Mouse (Mus musculus) limb, embryonic 10.5 days (tissue): ENCODE measurements at regions not wholly inside any gene's neighbourhood (a gene's known extent, or its start where the extent isn't known, plus 50 kb on each side); places are given as distances from the start of the nearest gene placed in this dataset.

Source experiments
- DNase-seq: peaks from one replicate; pipeline ENCODE4 v3.0.0-alpha.2; 2017; ENCODE audit warnings: low spot score
- H3K27ac ChIP-seq: fragments of 300-500 bp; sonication (generic); 2 replicates; pipeline ENCODE4 v1.5.1; 2016; ENCODE audit warnings: mild to moderate bottlenecking
- H3K27me3 ChIP-seq: fragments of 300-500 bp; sonication (generic); 2 replicates; pipeline ENCODE4 v1.6.1; 2016; ENCODE audit warnings: low read depth, mild to moderate bottlenecking; ENCODE audit not compliant: poor library complexity, severe bottlenecking
- H3K36me3 ChIP-seq: fragments of 300-500 bp; sonication (generic); 2 replicates; pipeline ENCODE4 v1.6.1; 2016; ENCODE audit warnings: mild to moderate bottlenecking, moderate library complexity
- H3K4me1 ChIP-seq: fragments of 300-500 bp; sonication (generic); 2 replicates; pipeline ENCODE4 v1.6.1; 2016
- H3K4me3 ChIP-seq: fragments of 300-500 bp; sonication (generic); 2 replicates; pipeline ENCODE4 v1.5.1; 2016; ENCODE audit warnings: mild to moderate bottlenecking, moderate library complexity
- H3K9me3 ChIP-seq: fragments of 300-500 bp; sonication (generic); replicated peaks from 2 replicates; pipeline ENCODE4 v1.6.1; 2016; ENCODE audit warnings: mild to moderate bottlenecking
- WGBS: fragments of 180-500 bp; shearing (Covaris S2); methylation state at CpG from one replicate; pipeline ENCODE4 v1.1.7; 2016; 5-methylcytosine and 5-hydroxymethylcytosine counted together

DNA sequence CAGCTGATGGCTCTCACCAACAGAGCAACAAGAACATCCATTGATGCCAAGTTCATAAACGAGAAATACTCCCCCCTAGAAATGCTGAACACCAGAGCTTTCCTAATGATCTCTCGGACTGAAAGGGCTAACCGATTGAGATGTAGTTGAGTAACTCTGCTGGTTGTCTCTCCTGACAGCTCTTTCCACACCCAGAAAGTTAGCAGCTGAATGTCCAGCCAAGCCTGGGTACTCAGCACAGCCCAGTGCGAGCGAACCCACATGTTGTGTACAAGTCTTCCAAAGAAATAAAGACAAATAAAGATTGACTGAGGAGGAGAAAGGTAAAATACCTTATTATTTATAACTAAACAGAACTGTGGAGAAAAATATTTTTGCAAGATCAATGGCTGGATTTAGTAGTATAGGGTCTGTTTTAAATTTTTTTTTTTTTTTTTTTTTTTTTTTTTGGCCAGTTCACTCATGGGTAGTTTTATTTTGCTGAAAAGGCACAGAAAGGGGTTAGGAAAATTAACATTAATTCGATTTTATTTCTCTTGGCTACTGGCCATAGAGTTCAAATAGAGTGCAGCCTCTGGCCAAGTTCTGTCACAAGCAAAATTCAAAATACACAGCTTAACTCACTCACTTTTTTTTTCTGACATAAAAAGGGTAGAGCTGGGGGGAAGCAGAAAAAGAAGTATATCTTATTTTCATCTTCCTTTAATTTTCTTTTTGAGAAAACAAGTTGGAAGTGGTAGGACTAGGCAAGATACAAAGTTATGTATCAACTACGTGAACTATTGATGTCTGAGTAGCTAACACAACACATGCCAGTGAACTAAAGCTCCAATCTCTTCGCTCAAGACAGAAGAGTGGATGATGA, 261.2 kb upstream of the Npvf start:
- no peaks in the 10 kb centered on the region for H3K27me3 ChIP-seq

GRCm38 (mm10) chr6:50918248-50918647, 264.0 kb upstream of the Npvf start:
- Histone ChIP-seq H3K9me3 (no peaks in the 10 kb centered on the region; the same call in 1 of the 2 replicates), H3K36me3 (no peaks in the 10 kb centered on the region), H3K4me3 (no peak overlapping the region), H3K27ac (no peak overlapping the region), H3K27me3 (no peaks in the 10 kb centered on the region), H3K4me1 (0 out of 2 replicates have a peak, but pooled peaks cover 3% of the 10 kb centered on the region)
- DNase-seq, result no peak
- WGBS, result 73% methylated on average over 3 of the region's 3 CpGs

More for the DNA sequence above, 261.2 kb upstream of the Npvf start:
- Histone ChIP-seq H3K36me3 (no peaks in the 10 kb centered on the region), H3K4me3 (no peak overlapping the region), H3K9me3 (no peaks in the 10 kb centered on the region; the same call in 1 of the 2 replicates), H3K4me1 (peaks cover 8% of the 10 kb centered on the region), H3K27ac (no peak overlapping the region)
- DNase-seq, result no peak
- WGBS, result 88% methylated on average over 8 of the region's 8 CpGs

GRCm38 (mm10) chr6:50922235-50922634, 268.0 kb upstream of the Npvf start:
- H3K4me1 ChIP-seq, result peaks cover 30% of the 10 kb centered on the region
- no peaks in the 10 kb centered on the region for H3K36me3 ChIP-seq
- no peaks in the 10 kb centered on the region for H3K9me3 ChIP-seq
- WGBS, result 95% methylated on average over 3 of the region's 3 CpGs
- no peak for DNase-seq
- no peak overlapping the region for H3K27ac ChIP-seq
- no peak overlapping the region for H3K4me3 ChIP-seq
- H3K27me3 ChIP-seq, result no peaks in the 10 kb centered on the region

GRCm38 (mm10) chr6:50924571-50924970, 270.3 kb upstream of the Npvf start:
- peaks cover 32% of the 10 kb centered on the region for H3K4me1 ChIP-seq
- H3K36me3 ChIP-seq, result no peaks in the 10 kb centered on the region
- DNase-seq, result no peak
- no peaks in the 10 kb centered on the region for H3K9me3 ChIP-seq
- WGBS, result 16% methylated on average over 5 of the region's 5 CpGs
- H3K4me3 ChIP-seq, result no peak overlapping the region
- H3K27me3 ChIP-seq, result 0 out of 2 replicates have a peak, but pooled peaks cover 8% of the 10 kb centered on the region
- H3K27ac ChIP-seq, result peak overlapping the region; percentile 61

- Histone ChIP-seq H3K9me3 (no peaks in the 10 kb centered on the region), H3K4me3 (no peak overlapping the region), H3K27ac (peak overlapping the region; percentile 61), H3K27me3 (0 out of 2 replicates have a peak, but pooled peaks cover 8% of the 10 kb centered on the region), H3K36me3 (no peaks in the 10 kb centered on the region), H3K4me1 (peaks cover 32% of the 10 kb centered on the region)
- DNase-seq, result no peak
- WGBS, result 8% methylated on average over 7 of the region's 7 CpGs
Observed at GRCm38 (mm10) chr6:50924998-50925397, 270.8 kb upstream of the Npvf start.

GRCm38 (mm10) chr6:50926313-50926712, 272.1 kb upstream of the Npvf start:
- WGBS, result 57% methylated on average over 1 of the region's 1 CpGs
- DNase-seq, result no peak
- Histone ChIP-seq H3K4me3 (no peak overlapping the region), H3K36me3 (no peaks in the 10 kb centered on the region), H3K9me3 (no peaks in the 10 kb centered on the region), H3K27me3 (0 out of 2 replicates have a peak, but pooled peaks cover 8% of the 10 kb centered on the region), H3K27ac (no peak overlapping the region), H3K4me1 (peaks cover 32% of the 10 kb centered on the region)

- no peak overlapping the region for H3K27ac ChIP-seq
- peaks cover 22% of the 10 kb centered on the region for H3K4me1 ChIP-seq
- 0 out of 2 replicates have a peak, but pooled peaks cover 25% of the 10 kb centered on the region for H3K27me3 ChIP-seq
- no peak overlapping the region for H3K4me3 ChIP-seq
- H3K9me3 ChIP-seq, result no peaks in the 10 kb centered on the region
- WGBS, result 84% methylated on average over 9 of the region's 9 CpGs
- DNase-seq, result no peak
- H3K36me3 ChIP-seq, result no peaks in the 10 kb centered on the region
Observed at GRCm38 (mm10) chr6:50929503-50929902, 275.3 kb upstream of the Npvf start.

DNA sequence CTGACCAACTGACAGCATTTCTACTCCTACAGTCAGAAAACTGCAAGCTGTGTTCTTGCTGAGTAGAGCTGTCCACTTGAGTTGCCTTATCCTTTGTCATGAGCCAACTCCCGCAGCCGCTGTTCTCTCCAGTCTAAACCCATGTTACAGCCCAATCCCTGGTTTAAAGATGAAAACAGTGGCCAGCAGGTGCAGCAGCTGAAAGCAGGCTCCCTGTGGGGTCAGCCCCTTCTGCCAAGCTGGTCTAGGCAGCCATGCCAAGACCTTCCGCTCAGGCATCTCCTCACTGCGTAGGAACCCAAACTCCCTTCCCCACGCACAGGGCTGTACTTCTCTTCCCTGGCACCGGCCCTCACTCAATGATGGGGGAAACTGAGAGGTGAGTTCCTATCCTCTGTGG, 279.3 kb upstream of the Npvf start:
- H3K36me3 ChIP-seq, result no peaks in the 10 kb centered on the region
- no peak overlapping the region for H3K4me3 ChIP-seq
- DNase-seq, result no peak
- H3K9me3 ChIP-seq, result no peaks in the 10 kb centered on the region
- peaks cover 25% of the 10 kb centered on the region; the same call in 1 of the 2 replicates for H3K27me3 ChIP-seq
- WGBS, result 95% methylated on average over 6 of the region's 6 CpGs
- H3K4me1 ChIP-seq, result peaks cover 5% of the 10 kb centered on the region
- no peak overlapping the region for H3K27ac ChIP-seq

GRCm38 (mm10) chr6:50934245-50934644, 280.0 kb upstream of the Npvf start:
- H3K36me3 ChIP-seq, result no peaks in the 10 kb centered on the region
- no peak overlapping the region for H3K27ac ChIP-seq
- no peak overlapping the region for H3K4me3 ChIP-seq
- no peaks in the 10 kb centered on the region for H3K9me3 ChIP-seq
- WGBS, result 77% methylated on average over 10 of the region's 10 CpGs
- peaks cover 8% of the 10 kb centered on the region for H3K4me1 ChIP-seq
- H3K27me3 ChIP-seq, result peaks cover 20% of the 10 kb centered on the region; the same call in 1 of the 2 replicates
- DNase-seq, result no peak

DNA sequence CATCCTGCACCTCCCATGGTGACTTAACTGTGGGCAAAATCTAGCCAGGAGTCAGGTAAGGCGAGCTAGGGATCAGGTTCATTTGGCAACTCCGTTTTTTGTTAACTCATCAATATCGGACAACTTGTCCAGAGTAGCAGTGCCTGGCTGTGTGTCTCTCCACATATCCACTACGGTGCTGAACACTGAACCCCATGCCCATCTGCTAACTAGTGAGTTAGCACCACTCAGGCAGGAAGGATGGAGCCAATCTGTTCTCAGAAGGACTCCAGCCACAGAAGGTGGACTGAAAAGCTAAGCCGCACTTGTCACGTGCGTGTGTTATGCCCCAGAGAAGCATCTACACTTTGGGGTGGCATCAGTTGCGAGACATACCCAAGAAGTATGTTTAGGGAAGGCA, 282.1 kb upstream of the Npvf start:
- no peaks in the 10 kb centered on the region for H3K36me3 ChIP-seq
- peaks cover 17% of the 10 kb centered on the region for H3K4me1 ChIP-seq
- DNase-seq, result no peak
- 88% methylated on average over 8 of the region's 8 CpGs for WGBS
- H3K27me3 ChIP-seq, result peaks cover 17% of the 10 kb centered on the region; the same call in 1 of the 2 replicates
- H3K27ac ChIP-seq, result no peak overlapping the region; the same call in 1 of the 2 replicates
- H3K4me3 ChIP-seq, result no peak overlapping the region
- H3K9me3 ChIP-seq, result no peaks in the 10 kb centered on the region

DNA sequence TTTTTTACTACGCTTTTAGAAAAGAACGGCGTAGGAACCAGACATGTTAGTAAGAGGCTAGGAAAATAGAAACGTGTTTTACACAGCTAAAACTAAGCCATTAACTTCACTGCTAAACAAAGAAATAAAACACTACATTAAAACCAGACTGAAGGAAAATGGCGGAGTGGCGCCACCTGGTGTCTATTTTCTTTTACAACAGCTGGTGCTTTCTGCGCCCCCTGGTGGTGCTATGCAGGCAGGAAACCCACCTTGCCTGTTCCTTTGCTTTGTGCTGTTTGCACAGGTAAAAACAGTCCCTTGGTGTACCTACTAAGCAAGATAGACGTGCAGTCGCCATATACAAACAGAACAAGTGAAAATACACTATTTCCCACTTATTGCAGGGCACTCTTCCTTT, 282.9 kb upstream of the Npvf start:
- H3K27ac ChIP-seq, result 0 out of 2 replicates have a peak overlapping the region, but pooled peaks have one; percentile 5
- H3K4me3 ChIP-seq, result no peak overlapping the region
- peaks cover 17% of the 10 kb centered on the region; the same call in 1 of the 2 replicates for H3K27me3 ChIP-seq
- H3K36me3 ChIP-seq, result no peaks in the 10 kb centered on the region
- H3K4me1 ChIP-seq, result peaks cover 25% of the 10 kb centered on the region
- WGBS, result 32% methylated on average over 9 of the region's 9 CpGs
- peak; percentile 91 for DNase-seq
- no peaks in the 10 kb centered on the region for H3K9me3 ChIP-seq

- Histone ChIP-seq H3K4me1 (peaks cover 37% of the 10 kb centered on the region), H3K9me3 (no peaks in the 10 kb centered on the region), H3K4me3 (no peak overlapping the region), H3K27me3 (peaks cover 4% of the 10 kb centered on the region; the same call in 1 of the 2 replicates), H3K27ac (peak overlapping the region; percentile 63; the same call in 1 of the 2 replicates), H3K36me3 (no peaks in the 10 kb centered on the region)
- peak; percentile 68 for DNase-seq
- 36% methylated on average over 7 of the region's 7 CpGs for WGBS
Observed at GRCm38 (mm10) chr6:50938879-50939278, 284.6 kb upstream of the Npvf start.

- H3K27ac ChIP-seq, result peak overlapping the region; percentile 63
- WGBS, result 60% methylated on average over 2 of the region's 2 CpGs
- peaks cover 37% of the 10 kb centered on the region for H3K4me1 ChIP-seq
- no peaks in the 10 kb centered on the region; the same call in 1 of the 2 replicates for H3K27me3 ChIP-seq
- no peaks in the 10 kb centered on the region for H3K36me3 ChIP-seq
- no peak for DNase-seq
- H3K9me3 ChIP-seq, result no peaks in the 10 kb centered on the region
- no peak overlapping the region for H3K4me3 ChIP-seq
Observed at GRCm38 (mm10) chr6:50939440-50939839, 285.2 kb upstream of the Npvf start.
